Mouse (Mus musculus) left cerebral cortex, adult 18-20 months (tissue): Measurements from ENCODE around the gene Bdh2. TPM values are rescaled to one million over a fixed set of nuclear protein-coding genes. Genes with fewer than 3 reads are reported as not detected.

ENCODE experiments used
- DNase-seq, 2 experiments: peaks; one replicate each; pipeline ENCODE4 v3.0.0; 2021 to 2022; ENCODE audit warnings: low spot score in 2 of 2, mixed read lengths in 1 of 2
- long read RNA-seq, 2 experiments: library from polyadenylated mRNA; stranded (forward); transcript quantifications; one replicate each; pipeline ENCODE4 v2.0.0; 2021
- total RNA-seq, 2 experiments: library from RNA; stranded (reverse); gene quantifications; 2 replicates each; pipeline ENCODE4 v1.2.3; 2021

Gene Bdh2
- total RNA-seq: 1 to 10 TPM; 3.8 to 4.6 TPM
- long read RNA-seq, experiment 1, partial matches to known transcripts: 0 of 6 reads
- long read RNA-seq, experiment 1, other reads (novel, unspliced or antisense): 0 of 6 reads
- long read RNA-seq, experiment 2, partial matches to known transcripts: 0 of 2 reads
- long read RNA-seq, experiment 2, other reads (novel, unspliced or antisense): 0 of 2 reads

- peak; percentile 68 to 75 for DNase-seq
These were observed at the start of gene Bdh2 for GRCm38 (mm10) chr3:135280669-135281415. TSS of gene Bdh2 (plus strand) at chr3:135281221.

GRCm38 (mm10) chr3:135232058-135232457 is 49.0 kb upstream of the Bdh2 start:
- DNase-seq: no peak

GRCm38 (mm10) chr3:135232462-135232861 is 48.6 kb upstream of the Bdh2 start:
- no peak for DNase-seq

- no peak for DNase-seq
These were observed 35.3 kb upstream of the Bdh2 start for GRCm38 (mm10) chr3:135245733-135246132.

GRCm38 (mm10) chr3:135246828-135247227 is 34.2 kb upstream of the Bdh2 start:
- no peak for DNase-seq

GRCm38 (mm10) chr3:135249104-135249503 is 31.9 kb upstream of the Bdh2 start:
- no peak for DNase-seq

GRCm38 (mm10) chr3:135251825-135252224 is 29.2 kb upstream of the Bdh2 start:
- no peak for DNase-seq

GRCm38 (mm10) chr3:135254784-135255183 is 26.2 kb upstream of the Bdh2 start:
- DNase-seq: no peak

GRCm38 (mm10) chr3:135258919-135259318 is 22.1 kb upstream of the Bdh2 start:
- no peak for DNase-seq

GRCm38 (mm10) chr3:135260233-135260632 is 20.8 kb upstream of the Bdh2 start:
- DNase-seq: no peak

- no peak for DNase-seq
These were observed 12.4 kb upstream of the Bdh2 start for GRCm38 (mm10) chr3:135268616-135269015.

GRCm38 (mm10) chr3:135269391-135269990 is 11.5 kb upstream of the Bdh2 start:
- DNase-seq: no peak

GRCm38 (mm10) chr3:135272627-135273026 is 8.4 kb upstream of the Bdh2 start:
- DNase-seq: no peak

- DNase-seq: no peak
These were observed 8.0 kb upstream of the Bdh2 start for GRCm38 (mm10) chr3:135273047-135273446.

GRCm38 (mm10) chr3:135280160-135280559 is 861 bp upstream of the Bdh2 start:
- no peak for DNase-seq

- DNase-seq: no peak
These were observed 680 bp downstream of the Bdh2 start for GRCm38 (mm10) chr3:135281701-135282100.

- DNase-seq: no peak
These were observed 4.2 kb downstream of the Bdh2 start for GRCm38 (mm10) chr3:135285256-135285655.

GRCm38 (mm10) chr3:135285807-135286206 is 4.8 kb downstream of the Bdh2 start:
- no peak for DNase-seq

GRCm38 (mm10) chr3:135288138-135288750 is 7.2 kb downstream of the Bdh2 start:
- DNase-seq: no peak

GRCm38 (mm10) chr3:135289148-135289547 is 8.1 kb downstream of the Bdh2 start:
- no peak for DNase-seq

- peak; percentile 51 to 55 for DNase-seq
These were observed 9.4 kb downstream of the Bdh2 start for GRCm38 (mm10) chr3:135290249-135290894.
